Mouse (Mus musculus) heart, embryonic 10.5 days (tissue): ENCODE results near the gene Ang6. TPM values are rescaled to one million over a fixed set of nuclear protein-coding genes. Genes with fewer than 3 reads are reported as not detected.
"Not testable (repeated sequence)": the region's sequence is repeated elsewhere in the genome, so short reads cannot be mapped to it uniquely, and the experiment has no call there.

Source experiments
- DNase-seq: peaks from one replicate; pipeline ENCODE4 v3.0.0-alpha.2; 2017; ENCODE audit warnings: low spot score
- H3K27ac ChIP-seq: fragments of 300-500 bp; sonication (generic); 2 replicates; pipeline ENCODE4 v1.5.1; 2016; ENCODE audit warnings: mild to moderate bottlenecking
- H3K27me3 ChIP-seq: fragments of 300-500 bp; sonication (generic); 2 replicates; pipeline ENCODE4 v1.6.1; 2016; ENCODE audit warnings: mild to moderate bottlenecking; ENCODE audit not compliant: poor library complexity, insufficient read depth, severe bottlenecking
- H3K36me3 ChIP-seq: fragments of 300-500 bp; sonication (generic); 2 replicates; pipeline ENCODE4 v1.6.1; 2016; ENCODE audit warnings: mild to moderate bottlenecking, moderate library complexity
- H3K4me1 ChIP-seq: fragments of 300-500 bp; sonication (generic); 2 replicates; pipeline ENCODE4 v1.6.1; 2016; ENCODE audit warnings: mild to moderate bottlenecking
- H3K4me3 ChIP-seq: fragments of 300-500 bp; sonication (generic); 2 replicates; pipeline ENCODE4 v1.5.1; 2016; ENCODE audit warnings: mild to moderate bottlenecking, moderate library complexity
- H3K9me3 ChIP-seq: fragments of 300-500 bp; sonication (generic); 2 replicates; pipeline ENCODE4 v1.6.1; 2016; ENCODE audit warnings: mild to moderate bottlenecking, moderate library complexity
- WGBS: fragments of 180-500 bp; shearing (Covaris S2); methylation state at CpG from one replicate; pipeline ENCODE4 v1.1.7; 2016; 5-methylcytosine and 5-hydroxymethylcytosine counted together
- polyA plus RNA-seq: library from polyadenylated mRNA; unstranded; fragments of >200 nt; fragmentation: Nextera tagmentation; extraction: Ambion mirVana; gene quantifications from 2 replicates; pipeline ENCODE4 v1.2.1, GENCODE M21; 2016

Ang6 gene
- polyA plus RNA-seq = not detected in 2 replicates

- Histone ChIP-seq H3K4me3 (no peak within 1 kb of the TSS), H3K27ac (no peak within 1 kb of the TSS), H3K36me3 (no peaks in the 10 kb centered on the region), H3K9me3 (no peaks in the 10 kb centered on the region), H3K27me3 (no peaks in the 10 kb centered on the region), H3K4me1 (no peaks in the 10 kb centered on the region)
- 81% methylated on average over 1 of the region's 1 CpGs for WGBS
- no peak for DNase-seq
Observed at GRCm38 (mm10) chr14:44002169-44002568, at the start of gene Ang6. TSS of gene Ang6 (minus strand) at chr14:44002269.

DNA sequence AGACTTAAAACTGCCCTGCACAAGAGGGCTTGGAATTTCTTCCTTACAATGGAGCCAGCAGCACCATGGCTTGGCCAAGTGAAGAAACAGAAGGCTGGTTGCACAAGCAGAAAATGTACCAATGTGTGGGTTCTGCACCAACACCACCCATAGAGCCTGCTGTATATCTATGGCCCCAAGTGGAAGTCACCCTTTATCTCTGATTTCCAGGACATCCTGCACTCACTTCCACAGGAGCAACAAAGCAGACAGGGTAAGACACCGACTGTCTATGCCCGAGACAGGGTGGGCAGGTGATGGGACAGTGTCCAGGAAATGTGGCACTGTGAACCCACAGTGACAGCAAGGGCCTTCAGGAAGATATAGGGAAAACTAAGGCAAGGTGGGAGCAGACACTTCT is 44.5 kb upstream of the Ang6 start:
- 73% methylated on average over 2 of the region's 2 CpGs for WGBS
- not testable (repeated sequence) for H3K4me1 ChIP-seq, DNase-seq, H3K27me3 ChIP-seq, H3K4me3 ChIP-seq, H3K36me3 ChIP-seq, H3K9me3 ChIP-seq, H3K27ac ChIP-seq

DNA sequence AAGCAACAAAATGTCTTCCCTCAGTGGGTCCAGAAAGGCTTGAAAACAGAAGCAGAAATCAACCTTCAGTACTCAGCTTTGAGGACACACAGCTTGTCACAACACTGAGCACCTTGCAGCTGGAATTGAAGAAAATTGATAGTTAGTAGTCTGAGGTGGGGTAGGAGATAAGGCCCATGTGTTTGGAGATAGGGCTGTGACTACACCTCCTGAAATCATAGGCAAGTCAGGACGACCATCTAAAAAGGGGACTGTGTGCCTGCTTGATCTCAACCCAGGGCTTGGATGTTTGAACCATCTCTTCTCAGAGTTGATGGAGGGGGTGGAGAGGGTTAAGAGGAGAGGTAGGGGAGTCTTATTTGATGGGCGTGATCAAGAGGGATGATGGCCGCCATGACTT is 29.8 kb upstream of the Ang6 start:
- H3K27me3 ChIP-seq, H3K4me3 ChIP-seq, H3K9me3 ChIP-seq, H3K36me3 ChIP-seq, H3K27ac ChIP-seq, DNase-seq, H3K4me1 ChIP-seq: not testable (repeated sequence)
- WGBS = 70% methylated on average over 1 of the region's 3 CpGs

DNA sequence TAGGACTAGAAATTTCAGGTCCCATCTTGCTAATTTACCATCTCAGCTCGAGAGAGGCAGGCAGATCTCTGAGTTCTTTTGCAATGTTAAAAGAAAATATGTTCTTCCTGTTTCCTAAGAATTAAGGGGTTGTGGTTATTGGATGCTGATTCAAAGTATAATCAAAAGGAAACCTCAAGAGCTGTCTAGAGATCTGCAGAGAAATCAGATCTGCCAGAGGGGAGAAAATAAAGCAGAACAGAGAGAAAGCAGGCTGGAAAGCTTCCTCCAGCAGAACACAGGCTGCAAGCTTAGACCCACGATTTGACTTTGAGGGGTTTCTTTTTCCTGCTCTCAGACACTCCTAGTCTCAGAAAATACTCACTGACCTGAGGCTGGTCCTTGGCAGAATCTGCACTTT is 7.6 kb upstream of the Ang6 start:
- not testable (repeated sequence) for H3K27me3 ChIP-seq, H3K4me1 ChIP-seq, H3K9me3 ChIP-seq, H3K27ac ChIP-seq, H3K36me3 ChIP-seq, H3K4me3 ChIP-seq, DNase-seq
- 55% methylated on average over 2 of the region's 2 CpGs for WGBS

- H3K36me3 ChIP-seq, DNase-seq, H3K27ac ChIP-seq, H3K9me3 ChIP-seq, H3K27me3 ChIP-seq, H3K4me3 ChIP-seq, H3K4me1 ChIP-seq: not testable (repeated sequence)
- no CpG with 5 or more reads among the region's 1 CpGs for WGBS
Observed at GRCm38 (mm10) chr14:44008021-44008420, 6.0 kb upstream of the Ang6 start.

DNA sequence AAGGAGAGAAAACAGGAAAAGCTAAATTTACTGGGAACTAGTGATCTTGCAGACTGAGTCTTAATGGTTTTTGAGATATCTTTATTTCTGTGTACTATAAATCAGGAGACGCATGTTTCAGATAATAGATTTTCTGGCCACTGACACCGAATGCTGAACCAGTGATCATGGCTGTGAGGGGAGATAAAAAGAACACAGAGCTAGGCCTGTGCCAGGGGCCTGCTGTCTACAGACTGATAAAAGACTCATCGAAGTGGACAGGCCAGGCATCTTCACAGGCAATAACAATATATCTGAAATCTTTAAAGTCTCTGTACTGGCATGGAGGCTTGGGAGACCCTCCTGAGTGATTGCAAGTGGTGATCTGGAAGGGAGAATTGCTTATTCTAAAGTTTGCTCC is 469 bp downstream of the Ang6 start:
- H3K27me3 ChIP-seq = no peaks in the 10 kb centered on the region
- H3K9me3 ChIP-seq = no peaks in the 10 kb centered on the region
- no peaks in the 10 kb centered on the region for H3K4me1 ChIP-seq
- H3K4me3 ChIP-seq = no peak overlapping the region
- DNase-seq = no peak
- H3K27ac ChIP-seq = no peak overlapping the region
- no peaks in the 10 kb centered on the region for H3K36me3 ChIP-seq
- 53% methylated on average over 3 of the region's 3 CpGs for WGBS

DNA sequence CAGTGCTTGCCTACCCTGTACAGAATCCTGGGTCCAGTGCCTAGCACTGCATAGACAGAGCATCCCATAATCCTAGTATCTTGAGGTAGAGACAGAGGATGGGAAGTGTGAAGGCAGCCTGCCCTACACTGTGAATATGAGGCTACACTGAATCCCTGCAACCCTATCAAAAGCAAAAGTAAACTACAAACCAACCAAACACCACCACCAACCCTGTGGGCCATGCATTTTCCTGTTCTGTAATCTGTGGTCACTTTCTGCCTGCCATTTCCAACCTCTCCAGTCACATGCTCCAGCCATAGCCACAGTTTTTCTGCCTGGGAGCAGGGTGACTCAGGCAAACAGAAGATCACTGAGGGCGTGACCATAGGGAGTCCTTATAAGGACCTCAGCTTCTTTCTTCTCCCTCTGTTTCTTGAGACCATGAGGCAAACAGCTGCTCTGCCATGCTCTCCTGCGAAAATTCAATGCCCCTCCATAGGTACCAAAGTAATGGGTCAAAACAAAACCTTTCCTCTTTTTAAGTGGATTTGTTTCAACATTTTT is 3.5 kb downstream of the Ang6 start:
- 70% methylated on average over 2 of the region's 2 CpGs for WGBS
- not testable (repeated sequence) for H3K27me3 ChIP-seq

DNA sequence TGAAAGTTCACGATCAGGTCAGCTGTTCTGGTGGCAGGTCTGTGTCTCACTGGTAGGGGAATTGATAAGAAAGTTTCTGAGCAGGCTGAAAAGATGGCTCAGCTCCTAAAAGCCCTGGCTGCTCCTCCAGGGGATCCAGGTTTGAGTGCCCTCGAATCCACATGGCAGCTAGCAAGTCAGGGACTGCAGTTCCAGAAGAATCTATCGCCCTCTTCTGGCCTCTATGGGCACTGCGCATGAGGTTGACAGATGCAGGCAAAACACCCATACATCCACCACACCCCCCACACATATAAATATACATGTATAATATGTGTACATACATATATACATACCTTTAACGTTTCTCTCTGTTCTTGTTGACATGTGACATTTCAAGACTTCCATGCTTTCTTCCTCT is 14.7 kb downstream of the Ang6 start:
- not testable (repeated sequence) for H3K36me3 ChIP-seq, H3K4me1 ChIP-seq, H3K4me3 ChIP-seq, H3K9me3 ChIP-seq, H3K27ac ChIP-seq, H3K27me3 ChIP-seq
- peak; percentile 85 for DNase-seq
- 8% methylated on average over 5 of the region's 5 CpGs for WGBS

More for the DNA sequence above, 3.5 kb downstream of the Ang6 start:
- not testable (repeated sequence) for H3K27ac ChIP-seq, H3K4me3 ChIP-seq, H3K9me3 ChIP-seq, H3K36me3 ChIP-seq, H3K4me1 ChIP-seq
- peak; percentile 75 for DNase-seq

DNA sequence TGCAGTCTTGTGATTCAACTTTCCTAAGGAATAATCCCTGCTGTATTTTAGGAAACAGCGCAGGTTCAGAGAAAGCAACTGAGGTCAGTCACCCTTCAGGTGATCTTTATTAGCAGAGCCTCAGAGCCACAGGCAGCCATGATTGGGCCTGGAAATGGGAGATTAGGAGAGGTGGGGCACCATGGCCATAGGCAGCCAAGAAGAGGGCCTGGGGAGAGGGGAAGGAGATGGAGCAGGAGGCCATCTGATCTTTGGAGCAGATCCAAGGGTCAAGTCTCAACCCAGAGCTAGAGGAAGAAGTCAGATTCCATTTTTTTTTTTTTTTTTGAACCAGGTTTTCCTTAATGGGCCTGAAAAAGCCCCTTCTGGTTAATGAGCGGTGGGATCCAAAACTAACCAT is 15.9 kb downstream of the Ang6 start:
- DNase-seq = no peak
- Histone ChIP-seq H3K4me3 (no peak overlapping the region), H3K27ac (no peak overlapping the region), H3K4me1 (peaks cover 5% of the 10 kb centered on the region; the same call in 1 of the 2 replicates), H3K9me3 (no peaks in the 10 kb centered on the region), H3K27me3 (no peaks in the 10 kb centered on the region), H3K36me3 (no peaks in the 10 kb centered on the region)
- WGBS = 91% methylated on average over 2 of the region's 2 CpGs

DNA sequence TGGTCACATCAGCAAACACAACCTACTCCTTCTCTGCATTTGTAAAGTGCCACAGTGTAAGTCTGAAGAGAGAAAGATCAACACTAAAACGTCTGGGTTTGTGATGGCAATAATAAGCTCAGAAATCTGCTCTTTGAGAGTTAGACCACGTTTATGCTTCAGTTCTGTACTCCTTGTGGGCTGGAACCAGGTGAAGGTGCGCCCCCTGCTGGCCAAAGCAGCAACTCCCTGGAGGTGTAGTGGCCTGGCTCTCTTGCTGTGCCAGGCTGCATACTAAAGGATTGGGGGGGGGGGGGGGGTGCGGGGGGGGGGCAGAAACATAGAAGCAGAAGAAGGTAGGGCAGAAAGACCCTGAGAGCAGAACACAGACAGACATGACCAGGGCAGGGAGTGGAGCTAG is 18.2 kb downstream of the Ang6 start:
- no peaks in the 10 kb centered on the region for H3K36me3 ChIP-seq
- under 1% methylated on average over 4 of the region's 4 CpGs for whole genome bisulfite sequencing
- DNase-seq = peak; percentile 86
- H3K9me3 ChIP-seq = no peaks in the 10 kb centered on the region
- no peak overlapping the region for H3K4me3 ChIP-seq
- H3K4me1 ChIP-seq = peaks cover 5% of the 10 kb centered on the region; the same call in 1 of the 2 replicates
- no peaks in the 10 kb centered on the region for H3K27me3 ChIP-seq
- H3K27ac ChIP-seq = peak overlapping the region; percentile 22; the same call in 1 of the 2 replicates

- Histone ChIP-seq H3K36me3 (no peaks in the 10 kb centered on the region), H3K4me1 (peaks cover 5% of the 10 kb centered on the region; the same call in 1 of the 2 replicates), H3K27me3 (no peaks in the 10 kb centered on the region), H3K27ac (no peak overlapping the region), H3K9me3 (no peaks in the 10 kb centered on the region), H3K4me3 (no peak overlapping the region)
- no peak for DNase-seq
- WGBS = 35% methylated on average over 4 of the region's 4 CpGs
Observed at GRCm38 (mm10) chr14:43983454-43983853, 18.6 kb downstream of the Ang6 start.

GRCm38 (mm10) chr14:43956769-43957168 is 45.3 kb downstream of the Ang6 start, which contains the start of gene Ang5:
TSS of gene Ang5 (plus strand) at chr14:43957069.
- not testable (repeated sequence) for H3K9me3 ChIP-seq, H3K36me3 ChIP-seq, H3K4me3 ChIP-seq, H3K4me1 ChIP-seq, H3K27ac ChIP-seq, H3K27me3 ChIP-seq, DNase-seq
- no CpG with 5 or more reads among the region's 2 CpGs for WGBS

DNA sequence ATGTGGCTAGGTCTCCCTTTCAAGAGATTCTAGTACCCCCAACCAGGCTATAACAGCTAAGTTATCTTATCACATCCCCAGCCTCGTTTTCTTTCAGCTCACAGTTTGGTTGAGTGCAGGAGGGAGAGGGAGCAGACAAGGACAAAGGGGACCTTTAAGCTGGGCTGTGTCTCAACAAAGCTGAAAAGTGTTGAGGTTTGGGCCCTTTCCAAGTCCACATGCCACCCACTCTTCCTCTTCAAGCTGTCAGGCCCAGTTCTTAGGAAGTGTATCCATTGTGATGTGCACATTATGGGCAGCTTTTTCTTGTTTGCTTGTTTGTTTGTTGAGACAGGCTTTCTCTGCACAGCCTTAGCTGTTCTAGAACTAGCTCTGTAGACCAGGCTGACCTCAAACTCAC is 47.0 kb downstream of the Ang6 start:
- H3K27ac ChIP-seq, H3K4me1 ChIP-seq: not testable (repeated sequence)
- no CpG with 5 or more reads among the region's 1 CpGs for WGBS

DNA sequence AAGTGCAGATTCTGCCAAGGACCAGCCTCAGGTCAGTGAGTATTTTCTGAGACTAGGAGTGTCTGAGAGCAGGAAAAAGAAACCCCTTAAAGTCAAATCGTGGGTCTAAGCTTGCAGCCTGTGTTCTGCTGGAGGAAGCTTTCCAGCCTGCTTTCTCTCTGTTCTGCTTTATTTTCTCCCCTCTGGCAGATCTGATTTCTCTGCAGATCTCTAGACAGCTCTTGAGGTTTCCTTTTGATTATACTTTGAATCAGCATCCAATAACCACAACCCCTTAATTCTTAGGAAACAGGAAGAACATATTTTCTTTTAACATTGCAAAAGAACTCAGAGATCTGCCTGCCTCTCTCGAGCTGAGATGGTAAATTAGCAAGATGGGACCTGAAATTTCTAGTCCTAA is 48.7 kb downstream of the Ang6 start:
- DNase-seq, H3K4me3 ChIP-seq, H3K27me3 ChIP-seq, H3K4me1 ChIP-seq, H3K36me3 ChIP-seq, H3K27ac ChIP-seq, H3K9me3 ChIP-seq: not testable (repeated sequence)
- 41% methylated on average over 2 of the region's 2 CpGs for WGBS

More for the DNA sequence above, 47.0 kb downstream of the Ang6 start:
- not testable (repeated sequence) for H3K27me3 ChIP-seq, H3K9me3 ChIP-seq, H3K4me3 ChIP-seq, H3K36me3 ChIP-seq, DNase-seq
